Mouse (Mus musculus): ENCODE data around the gene Astl. TPM values are rescaled to one million over a fixed set of nuclear protein-coding genes. Genes with fewer than 3 reads are reported as not detected.
A peak's percentile ranks its signal among the peaks of the same experiment; 100 is the strongest.

The Astl gene
- polyA plus RNA-seq, 1 experiment from 2014 or later, result not detected

DNA sequence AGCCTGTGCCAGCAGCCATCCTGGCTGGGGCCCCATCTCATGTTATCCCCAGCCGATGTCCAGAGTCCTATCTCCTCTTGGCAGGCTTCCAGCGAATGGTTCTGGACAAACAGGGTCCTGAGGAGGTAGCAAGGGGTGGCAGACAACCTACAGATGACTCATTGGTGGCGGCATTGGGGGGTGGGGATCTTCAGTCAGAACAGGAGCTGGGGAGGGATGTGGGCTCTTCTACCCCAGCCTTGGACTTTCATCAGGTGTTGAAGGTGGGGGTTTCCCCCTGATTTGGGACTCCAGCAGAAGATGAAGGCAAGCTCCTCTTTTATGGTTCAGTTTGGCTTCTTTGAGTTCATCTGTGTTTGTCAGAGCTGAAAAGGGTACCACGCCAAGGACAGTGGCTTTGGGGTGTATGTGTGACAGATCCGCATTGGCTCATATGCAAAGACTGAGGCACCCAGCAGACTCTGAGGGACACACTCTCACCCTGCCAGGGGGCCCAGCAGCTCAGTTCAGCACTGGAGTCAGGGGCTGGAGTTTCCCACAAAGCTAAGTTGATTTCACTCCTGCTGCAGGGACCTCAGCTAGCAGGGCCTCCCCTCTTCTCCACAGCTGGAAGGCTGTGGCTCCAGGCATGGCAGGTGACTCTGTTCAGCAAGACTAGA is 4.4 kb upstream of the Astl start:
- H3K36me3 ChIP-seq (ENCODE audit: control insufficient read depth, insufficient read depth, low read length), result no peaks in the 10 kb centered on the region
- DNase-seq (ENCODE audit: low spot score), result peak; percentile 31
- peaks cover 35% of the 10 kb centered on the region for H3K4me1 ChIP-seq (replicated peaks; ENCODE audit: control insufficient read depth, insufficient read depth, low read length)
- no peak overlapping the region for H3K4me3 ChIP-seq (ENCODE audit: low read depth, low read length)
- H3K4me2 ChIP-seq, result no peak overlapping the region
- H3K27ac ChIP-seq (ENCODE audit: low read depth, low read length), result no peak overlapping the region
- no peak for ATAC-seq (replicated peaks; ENCODE audit: low FRiP score)
- no peak overlapping the region for H3K9ac ChIP-seq (ENCODE audit: low read depth, low read length)
- H3K27me3 ChIP-seq (replicated peaks; ENCODE audit: control insufficient read depth, insufficient read depth, low read length), result peaks cover 5% of the 10 kb centered on the region
- 46% methylated on average over 5 of the region's 5 CpGs for WGBS
- no peaks in the 10 kb centered on the region for H3K9me3 ChIP-seq (ENCODE audit: control insufficient read depth, low read length)

GRCm38 (mm10) chr2:127335078-127335541 is 3.3 kb upstream of the Astl start:
- Histone ChIP-seq H3K4me3 (ENCODE audit: low read depth, low read length) (0 out of 2 replicates have a peak overlapping the region, but pooled peaks have one; percentile 7), H3K36me3 (ENCODE audit: control insufficient read depth, insufficient read depth, low read length) (no peaks in the 10 kb centered on the region), H3K4me2 (peak overlapping the region; percentile 88), H3K27me3 (replicated peaks; ENCODE audit: control insufficient read depth, insufficient read depth, low read length) (peaks cover 5% of the 10 kb centered on the region), H3K4me1 (replicated peaks; ENCODE audit: control insufficient read depth, insufficient read depth, low read length) (peaks cover 32% of the 10 kb centered on the region), H3K9me3 (ENCODE audit: control insufficient read depth, low read length) (no peaks in the 10 kb centered on the region), H3K9ac (ENCODE audit: low read depth, low read length) (no peak overlapping the region), H3K27ac (ENCODE audit: low read depth, low read length) (no peak overlapping the region; the same call in 1 of the 2 replicates)
- WGBS, result 31% methylated on average over 11 of the region's 11 CpGs
- ATAC-seq (replicated peaks; ENCODE audit: low FRiP score), result no peak
- DNase-seq (ENCODE audit: low spot score), result no peak

DNA sequence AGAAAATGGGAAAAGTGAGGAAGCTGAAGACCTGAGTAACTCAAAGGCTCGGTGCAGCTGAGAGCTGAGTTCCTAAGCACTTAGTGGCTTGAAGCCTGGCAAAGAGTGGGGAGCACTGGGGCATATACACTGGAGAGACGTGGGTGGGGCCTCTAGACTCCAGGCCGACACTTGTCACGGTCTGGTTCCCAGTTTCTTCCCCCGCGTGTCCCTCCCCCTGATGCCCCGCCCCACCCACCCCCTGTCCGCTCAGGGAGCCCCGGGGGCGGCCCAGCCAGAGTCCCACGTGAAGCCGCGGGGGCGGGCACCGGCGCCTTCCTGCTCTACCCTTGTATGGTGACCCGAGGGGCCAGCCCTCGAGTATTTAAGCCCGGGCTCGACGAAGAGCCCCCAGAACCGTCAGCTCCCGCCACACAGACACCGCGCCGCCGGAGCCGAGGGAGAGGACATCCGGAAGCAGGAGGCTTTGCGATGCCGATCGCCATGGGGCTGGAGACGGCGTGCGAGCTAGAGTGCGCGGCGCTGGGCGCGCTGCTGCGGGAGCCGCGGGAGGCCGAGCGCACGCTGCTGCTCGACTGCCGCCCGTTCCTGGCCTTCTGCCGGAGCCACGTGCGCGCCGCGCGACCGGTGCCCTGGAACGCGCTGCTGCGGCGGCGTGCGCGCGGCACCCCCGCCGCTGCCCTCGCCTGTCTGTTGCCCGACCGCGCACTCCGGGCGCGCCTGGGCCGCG is 2.5 kb upstream of the Astl start, which contains the start of gene Dusp2:
Gene Dusp2, plus strand, starts transcription at position 393 of the 730 bp plus-strand sequence.
- ATAC-seq (replicated peaks; ENCODE audit: low FRiP score), result peak; percentile 81
- H3K9me3 ChIP-seq (ENCODE audit: control insufficient read depth, low read length), result no peaks in the 10 kb centered on the region
- peak within 1 kb of the TSS; percentile 88 for H3K4me2 ChIP-seq
- peaks cover 5% of the 10 kb centered on the region for H3K27me3 ChIP-seq (replicated peaks; ENCODE audit: control insufficient read depth, insufficient read depth, low read length)
- H3K36me3 ChIP-seq (ENCODE audit: control insufficient read depth, insufficient read depth, low read length), result no peaks in the 10 kb centered on the region
- peak within 1 kb of the TSS; percentile 33; the same call in 1 of the 2 replicates for H3K27ac ChIP-seq (ENCODE audit: low read depth, low read length)
- peak; percentile 84 for DNase-seq (ENCODE audit: low spot score)
- H3K4me3 ChIP-seq (ENCODE audit: low read depth, low read length), result peak within 1 kb of the TSS; percentile 67
- WGBS, result under 1% methylated on average over 74 of the region's 76 CpGs
- H3K4me1 ChIP-seq (replicated peaks; ENCODE audit: control insufficient read depth, insufficient read depth, low read length), result peaks cover 32% of the 10 kb centered on the region
- peak within 1 kb of the TSS; percentile 71 for H3K9ac ChIP-seq (ENCODE audit: low read depth, low read length)

DNA sequence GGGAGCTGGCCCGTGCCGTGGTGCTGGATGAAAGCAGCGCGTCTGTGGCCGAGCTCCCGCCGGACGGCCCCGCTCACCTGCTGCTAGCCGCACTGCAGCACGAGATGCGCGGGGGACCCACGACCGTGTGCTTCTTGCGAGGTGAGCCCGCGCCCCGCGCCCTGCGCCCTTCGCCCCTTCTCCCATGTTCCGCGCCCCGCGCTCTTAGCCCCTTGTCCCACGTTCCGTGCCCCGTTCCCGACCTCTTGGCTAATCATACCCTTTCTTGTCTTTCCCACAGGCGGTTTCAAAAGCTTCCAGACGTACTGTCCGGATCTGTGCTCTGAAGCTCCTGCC is 2.0 kb upstream of the Astl start:
- Histone ChIP-seq H3K27me3 (replicated peaks; ENCODE audit: control insufficient read depth, insufficient read depth, low read length) (peaks cover 5% of the 10 kb centered on the region), H3K36me3 (ENCODE audit: control insufficient read depth, insufficient read depth, low read length) (no peaks in the 10 kb centered on the region), H3K4me3 (ENCODE audit: low read depth, low read length) (peak overlapping the region; percentile 67), H3K4me1 (replicated peaks; ENCODE audit: control insufficient read depth, insufficient read depth, low read length) (peaks cover 32% of the 10 kb centered on the region), H3K9ac (ENCODE audit: low read depth, low read length) (peak overlapping the region; percentile 71), H3K27ac (ENCODE audit: low read depth, low read length) (0 out of 2 replicates have a peak overlapping the region, but pooled peaks have one; percentile 33), H3K4me2 (peak overlapping the region; percentile 88), H3K9me3 (ENCODE audit: control insufficient read depth, low read length) (no peaks in the 10 kb centered on the region)
- no peak for DNase-seq (ENCODE audit: low spot score)
- 2% methylated on average over 33 of the region's 33 CpGs for WGBS
- no peak for ATAC-seq (replicated peaks; ENCODE audit: low FRiP score)

DNA sequence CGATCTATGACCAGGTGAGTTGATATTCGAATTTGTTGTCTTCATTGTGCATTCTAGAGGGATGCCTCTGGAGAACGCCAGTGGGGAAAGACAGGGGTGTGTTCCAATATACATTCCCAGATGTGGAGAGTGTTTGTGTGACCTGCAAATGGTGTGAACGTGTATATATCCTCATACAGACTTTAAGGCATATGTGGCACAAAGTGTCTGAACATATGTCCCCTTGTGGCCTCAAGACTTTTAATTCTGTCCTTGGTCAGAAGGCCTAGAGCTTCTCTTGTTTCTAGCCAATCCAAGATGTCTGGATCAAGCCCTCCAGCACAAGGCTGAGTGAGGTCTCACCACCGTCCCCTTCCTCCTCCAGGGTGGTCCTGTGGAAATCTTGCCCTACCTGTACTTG is 1.6 kb upstream of the Astl start:
- H3K4me3 ChIP-seq (ENCODE audit: low read depth, low read length), result peak overlapping the region; percentile 67
- no peaks in the 10 kb centered on the region for H3K36me3 ChIP-seq (ENCODE audit: control insufficient read depth, insufficient read depth, low read length)
- H3K4me2 ChIP-seq, result peak overlapping the region; percentile 88
- H3K27me3 ChIP-seq (replicated peaks; ENCODE audit: control insufficient read depth, insufficient read depth, low read length), result peaks cover 5% of the 10 kb centered on the region
- H3K27ac ChIP-seq (ENCODE audit: low read depth, low read length), result no peak overlapping the region
- WGBS, result 26% methylated on average over 5 of the region's 5 CpGs
- peak overlapping the region; percentile 71 for H3K9ac ChIP-seq (ENCODE audit: low read depth, low read length)
- DNase-seq (ENCODE audit: low spot score) (no peak), ATAC-seq (replicated peaks; ENCODE audit: low FRiP score) (no peak)
- no peaks in the 10 kb centered on the region for H3K9me3 ChIP-seq (ENCODE audit: control insufficient read depth, low read length)
- peaks cover 32% of the 10 kb centered on the region for H3K4me1 ChIP-seq (replicated peaks; ENCODE audit: control insufficient read depth, insufficient read depth, low read length)

DNA sequence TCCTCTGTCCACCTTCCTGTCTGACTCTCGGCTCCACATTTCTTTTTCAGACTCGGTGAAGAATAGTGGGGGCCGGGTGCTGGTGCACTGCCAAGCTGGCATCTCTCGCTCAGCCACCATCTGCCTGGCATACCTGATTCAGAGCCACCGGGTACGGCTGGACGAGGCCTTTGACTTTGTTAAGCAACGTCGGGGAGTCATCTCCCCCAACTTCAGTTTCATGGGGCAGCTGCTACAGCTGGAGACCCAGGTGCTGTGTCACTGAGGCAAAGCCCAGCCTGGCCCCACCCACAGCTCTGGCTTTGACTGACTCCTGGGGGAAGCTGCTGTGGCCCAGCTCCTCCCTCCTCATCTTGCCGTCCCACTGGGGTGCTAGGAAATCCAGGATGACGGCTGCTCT is 908 bp upstream of the Astl start:
- peak overlapping the region; percentile 88 for H3K4me2 ChIP-seq
- H3K9me3 ChIP-seq (ENCODE audit: control insufficient read depth, low read length), result no peaks in the 10 kb centered on the region
- WGBS, result 31% methylated on average over 11 of the region's 11 CpGs
- no peak overlapping the region for H3K27ac ChIP-seq (ENCODE audit: low read depth, low read length)
- ATAC-seq (replicated peaks; ENCODE audit: low FRiP score) (peak; percentile 44; the same call in 1 of the 2 replicates), DNase-seq (ENCODE audit: low spot score) (no peak)
- H3K4me1 ChIP-seq (replicated peaks; ENCODE audit: control insufficient read depth, insufficient read depth, low read length), result peaks cover 32% of the 10 kb centered on the region
- peak overlapping the region; percentile 42; the same call in 1 of the 2 replicates for H3K9ac ChIP-seq (ENCODE audit: low read depth, low read length)
- H3K4me3 ChIP-seq (ENCODE audit: low read depth, low read length), result peak overlapping the region; percentile 67
- peaks cover 5% of the 10 kb centered on the region for H3K27me3 ChIP-seq (replicated peaks; ENCODE audit: control insufficient read depth, insufficient read depth, low read length)
- H3K36me3 ChIP-seq (ENCODE audit: control insufficient read depth, insufficient read depth, low read length), result no peaks in the 10 kb centered on the region

DNA sequence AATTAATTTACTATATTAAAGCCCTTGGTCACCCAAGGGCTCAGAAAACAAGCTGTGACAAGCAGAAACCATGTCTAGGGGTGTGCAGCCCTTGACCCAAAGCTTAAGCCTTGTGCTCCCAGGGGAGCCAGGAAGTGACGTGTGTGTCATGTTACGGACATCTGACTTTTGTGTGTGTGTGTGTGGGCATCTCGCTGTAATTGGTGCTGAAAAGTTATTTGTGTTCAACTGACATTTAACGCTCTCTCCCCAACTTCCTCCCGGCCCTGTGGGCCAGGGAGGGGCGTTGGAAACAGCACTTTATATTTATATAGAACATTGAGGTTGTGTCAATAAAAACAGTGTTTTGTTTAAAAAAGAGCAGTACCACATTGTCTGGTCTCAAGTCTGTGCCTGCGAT is 427 bp upstream of the Astl start:
- Histone ChIP-seq H3K9ac (ENCODE audit: low read depth, low read length) (no peak overlapping the region), H3K4me1 (replicated peaks; ENCODE audit: control insufficient read depth, insufficient read depth, low read length) (peaks cover 32% of the 10 kb centered on the region), H3K4me2 (peak overlapping the region; percentile 88), H3K9me3 (ENCODE audit: control insufficient read depth, low read length) (no peaks in the 10 kb centered on the region), H3K27me3 (replicated peaks; ENCODE audit: control insufficient read depth, insufficient read depth, low read length) (peaks cover 5% of the 10 kb centered on the region), H3K4me3 (ENCODE audit: low read depth, low read length) (peak overlapping the region; percentile 67), H3K36me3 (ENCODE audit: control insufficient read depth, insufficient read depth, low read length) (no peaks in the 10 kb centered on the region), H3K27ac (ENCODE audit: low read depth, low read length) (no peak overlapping the region)
- no peak for DNase-seq (ENCODE audit: low spot score)
- 60% methylated on average over 7 of the region's 7 CpGs for WGBS
- ATAC-seq (replicated peaks; ENCODE audit: low FRiP score), result no peak

DNA sequence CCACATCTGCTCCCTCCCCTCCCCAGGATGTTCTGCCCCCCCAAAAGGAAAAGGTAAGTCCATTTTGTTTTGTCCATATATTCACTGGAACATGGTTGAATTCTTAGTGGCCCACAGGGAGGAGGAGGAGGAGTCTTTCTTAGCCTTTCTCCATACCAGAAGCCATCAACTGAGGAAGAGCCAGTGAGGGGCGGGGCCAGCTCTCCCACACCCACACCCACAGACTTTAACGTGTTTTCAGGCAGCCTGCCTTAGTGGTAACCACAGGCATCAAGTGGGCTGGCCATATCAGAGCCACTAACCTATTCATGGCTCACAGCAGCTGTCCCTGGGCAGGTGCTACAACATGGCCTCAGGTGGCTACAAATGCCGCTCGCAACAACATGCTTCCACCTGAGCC is 394 bp downstream of the Astl start:
- H3K27me3 ChIP-seq (replicated peaks; ENCODE audit: control insufficient read depth, insufficient read depth, low read length), result peaks cover 5% of the 10 kb centered on the region
- H3K4me1 ChIP-seq (replicated peaks; ENCODE audit: control insufficient read depth, insufficient read depth, low read length), result peaks cover 27% of the 10 kb centered on the region
- no peak overlapping the region for H3K4me3 ChIP-seq (ENCODE audit: low read depth, low read length)
- H3K36me3 ChIP-seq (ENCODE audit: control insufficient read depth, insufficient read depth, low read length), result no peaks in the 10 kb centered on the region
- whole genome bisulfite sequencing, result 66% methylated on average over 4 of the region's 4 CpGs
- no peak overlapping the region for H3K9ac ChIP-seq (ENCODE audit: low read depth, low read length)
- no peak for ATAC-seq (replicated peaks; ENCODE audit: low FRiP score)
- H3K9me3 ChIP-seq (ENCODE audit: control insufficient read depth, low read length), result no peaks in the 10 kb centered on the region
- no peak for DNase-seq (ENCODE audit: low spot score)
- no peak overlapping the region for H3K4me2 ChIP-seq
- H3K27ac ChIP-seq (ENCODE audit: low read depth, low read length), result no peak overlapping the region
